Mouse (Mus musculus) heart, embryonic 11.5 days (tissue): Measurements from ENCODE around the gene Nav1. TPM values are rescaled to one million over a fixed set of nuclear protein-coding genes. Genes with fewer than 3 reads are reported as not detected.
"Not testable (repeated sequence)": the region's sequence is repeated elsewhere in the genome, so short reads cannot be mapped to it uniquely, and the experiment has no call there.

Source experiments
- ATAC-seq: fragments of 200-750 bp; cut with Nextera tagmentation; replicated peaks from 2 replicates; pipeline ENCODE4 v1.8.0; 2017; ENCODE audit warnings: moderate library complexity; ENCODE audit not compliant: insufficient number of reproducible peaks, low FRiP score, low TSS enrichment
- H3K27ac ChIP-seq: fragments of 300-500 bp; sonication (generic); 2 replicates; pipeline ENCODE4 v1.5.1; 2014; ENCODE audit warnings: mild to moderate bottlenecking, low read depth, low read length
- H3K27me3 ChIP-seq: fragments of 300-500 bp; sonication (generic); 2 replicates; pipeline ENCODE4 v1.6.1; 2014; ENCODE audit warnings: mild to moderate bottlenecking, low read length, mixed read lengths; ENCODE audit not compliant: control insufficient read depth, insufficient read depth
- H3K36me3 ChIP-seq: fragments of 300-500 bp; sonication (generic); 2 replicates; pipeline ENCODE4 v1.6.1; 2014; ENCODE audit warnings: mild to moderate bottlenecking, low read length, moderate library complexity, mixed read lengths; ENCODE audit not compliant: control insufficient read depth, insufficient read depth
- H3K4me1 ChIP-seq: fragments of 300-500 bp; sonication (generic); 2 replicates; pipeline ENCODE4 v1.6.1; 2014; ENCODE audit warnings: low read length; ENCODE audit not compliant: control insufficient read depth, insufficient read depth
- H3K4me2 ChIP-seq: fragments of 300-500 bp; sonication (generic); 2 replicates; pipeline ENCODE4 v1.6.1; 2014; ENCODE audit warnings: mild to moderate bottlenecking, moderate library complexity
- H3K4me3 ChIP-seq: fragments of 300-500 bp; sonication (generic); 2 replicates; pipeline ENCODE4 v1.5.1; 2014; ENCODE audit warnings: low read depth, low read length
- H3K9ac ChIP-seq: fragments of 300-500 bp; sonication (generic); 2 replicates; pipeline ENCODE4 v1.6.1; 2014; ENCODE audit warnings: mild to moderate bottlenecking, low read depth, low read length, moderate library complexity
- H3K9me3 ChIP-seq: fragments of 300-500 bp; sonication (generic); replicated peaks from 2 replicates; pipeline ENCODE4 v1.6.1; 2016; ENCODE audit warnings: low read length; ENCODE audit not compliant: control insufficient read depth
- WGBS: fragments of 180-500 bp; shearing (Covaris S2); extraction: QIAGEN DNeasy Blood & Tissue Kit; methylation state at CpG from one replicate; pipeline ENCODE4 v1.1.7; 2014; ENCODE audit not compliant: insufficient replicate concordance; 5-methylcytosine and 5-hydroxymethylcytosine counted together
- polyA plus RNA-seq: library from polyadenylated mRNA; unstranded; fragments of >200 nt; fragmentation: Nextera tagmentation; extraction: Ambion mirVana; gene quantifications from 2 replicates; pipeline ENCODE4 v1.2.1, GENCODE M21; 2014

Gene Nav1
- polyA plus RNA-seq, 1 experiment from 2014 or later, result 25.2 TPM

DNA sequence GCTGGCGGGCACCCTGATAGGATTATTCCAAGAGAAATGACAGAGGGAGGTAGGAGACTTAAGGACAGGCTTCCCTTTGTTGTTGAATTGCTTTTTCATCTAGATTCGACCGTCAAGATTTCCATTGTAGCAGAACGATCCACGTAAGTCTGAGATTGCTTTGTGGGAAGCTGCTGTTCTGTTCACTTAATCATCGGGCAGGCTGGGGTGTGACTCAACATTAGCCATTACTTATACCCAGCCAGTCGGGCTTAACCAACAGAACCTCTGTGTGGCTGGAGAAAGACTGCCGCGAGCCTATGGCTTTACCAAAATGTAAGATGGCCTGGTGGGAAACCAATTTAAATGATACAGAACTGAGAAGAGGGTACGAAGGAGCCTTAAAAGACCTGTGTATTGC, 114.7 kb downstream of the Nav1 start:
- no peaks in the 10 kb centered on the region for H3K9me3 ChIP-seq
- peaks cover 43% of the 10 kb centered on the region for H3K4me1 ChIP-seq
- WGBS, result 69% methylated on average over 10 of the region's 10 CpGs
- no peak overlapping the region for H3K9ac ChIP-seq
- H3K4me2 ChIP-seq, result no peak overlapping the region
- H3K27ac ChIP-seq, result no peak overlapping the region
- H3K36me3 ChIP-seq, result 0 out of 2 replicates have a peak, but pooled peaks cover 2% of the 10 kb centered on the region
- H3K27me3 ChIP-seq, result no peaks in the 10 kb centered on the region
- no peak for ATAC-seq
- H3K4me3 ChIP-seq, result no peak overlapping the region

GRCm38 (mm10) chr1:135490931-135491666, 116.0 kb downstream of the Nav1 start:
- H3K27me3 ChIP-seq, result no peaks in the 10 kb centered on the region
- H3K9ac ChIP-seq, result no peak overlapping the region
- H3K4me1 ChIP-seq, result peaks cover 40% of the 10 kb centered on the region
- 39% methylated on average over 10 of the region's 10 CpGs for WGBS
- H3K4me3 ChIP-seq, result no peak overlapping the region
- ATAC-seq, result no peak
- H3K4me2 ChIP-seq, result no peak overlapping the region
- 0 out of 2 replicates have a peak, but pooled peaks cover 2% of the 10 kb centered on the region for H3K36me3 ChIP-seq
- no peak overlapping the region for H3K27ac ChIP-seq
- H3K9me3 ChIP-seq, result no peaks in the 10 kb centered on the region

- H3K9ac ChIP-seq, result no peak overlapping the region
- H3K27ac ChIP-seq, result no peak overlapping the region
- no peaks in the 10 kb centered on the region for H3K9me3 ChIP-seq
- 48% methylated on average over 9 of the region's 9 CpGs for WGBS
- no peak for ATAC-seq
- peaks cover 32% of the 10 kb centered on the region for H3K4me1 ChIP-seq
- H3K4me2 ChIP-seq, result no peak overlapping the region
- peaks cover 5% of the 10 kb centered on the region; the same call in 1 of the 2 replicates for H3K36me3 ChIP-seq
- H3K4me3 ChIP-seq, result no peak overlapping the region
- H3K27me3 ChIP-seq, result no peaks in the 10 kb centered on the region
Observed at GRCm38 (mm10) chr1:135488879-135489278, 118.2 kb downstream of the Nav1 start.

GRCm38 (mm10) chr1:135485179-135485578, 121.9 kb downstream of the Nav1 start:
- no peaks in the 10 kb centered on the region for H3K27me3 ChIP-seq
- H3K9me3 ChIP-seq, result peaks cover 4% of the 10 kb centered on the region; the same call in 1 of the 2 replicates
- 0 out of 2 replicates have a peak overlapping the region, but pooled peaks have one; percentile 22 for H3K27ac ChIP-seq
- H3K36me3 ChIP-seq, result peaks cover 11% of the 10 kb centered on the region
- no peak overlapping the region for H3K4me2 ChIP-seq
- H3K4me3 ChIP-seq, result no peak overlapping the region
- peaks cover 19% of the 10 kb centered on the region for H3K4me1 ChIP-seq
- H3K9ac ChIP-seq, result no peak overlapping the region
- ATAC-seq, result no peak
- WGBS, result 84% methylated on average over 7 of the region's 7 CpGs

DNA sequence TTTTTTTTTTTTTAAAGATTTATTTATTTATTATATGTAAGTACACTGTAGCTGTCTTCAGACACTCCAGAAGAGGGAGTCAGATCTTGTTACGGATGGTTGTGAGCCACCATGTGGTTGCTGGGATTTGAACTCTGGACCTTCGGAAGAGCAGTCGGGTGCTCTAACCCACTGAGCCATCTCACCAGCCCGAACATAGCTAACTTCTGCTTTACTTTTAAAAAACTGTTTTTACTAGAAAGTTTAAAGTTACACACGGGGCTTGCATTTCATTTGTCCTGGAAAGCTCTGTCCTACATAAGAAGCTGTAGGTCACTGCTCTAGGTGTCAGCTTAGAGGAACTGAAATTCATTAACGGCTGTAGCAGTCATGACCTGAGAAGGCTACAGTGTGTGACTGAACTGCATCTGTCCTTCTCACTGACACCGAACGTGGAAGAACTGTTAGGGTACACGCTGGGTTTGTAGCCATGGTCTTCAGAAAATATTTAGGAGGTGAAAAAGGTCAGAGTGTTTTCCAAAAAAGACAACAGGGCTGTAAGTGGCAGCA, 122.5 kb downstream of the Nav1 start:
- not testable (repeated sequence) for ATAC-seq, H3K9ac ChIP-seq, H3K27ac ChIP-seq, H3K4me2 ChIP-seq, H3K9me3 ChIP-seq, H3K4me3 ChIP-seq, H3K27me3 ChIP-seq
- WGBS, result 83% methylated on average over 8 of the region's 9 CpGs
- Histone ChIP-seq H3K36me3 (peaks cover 11% of the 10 kb centered on the region), H3K4me1 (peaks cover 21% of the 10 kb centered on the region)

DNA sequence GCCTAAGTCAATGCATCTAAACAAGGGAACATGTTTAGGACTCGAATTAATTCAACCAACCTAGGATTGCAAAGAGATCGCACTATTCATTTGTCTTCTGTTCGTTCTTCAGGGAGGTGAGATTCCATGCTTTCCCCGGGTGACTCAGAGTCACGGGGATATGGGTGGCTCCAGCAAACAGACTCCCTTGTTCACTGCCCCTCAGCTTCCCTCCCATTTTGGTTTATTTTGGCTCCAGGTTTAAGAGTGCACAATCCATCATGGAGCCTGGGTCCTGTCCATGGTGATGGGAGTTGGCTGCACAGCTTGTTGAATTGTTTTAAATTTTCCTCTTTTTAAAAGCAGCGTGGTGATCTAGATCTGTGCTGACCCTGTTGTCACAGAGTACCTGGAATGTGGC, 123.1 kb downstream of the Nav1 start:
- ATAC-seq, result no peak
- no peaks in the 10 kb centered on the region for H3K27me3 ChIP-seq
- H3K9ac ChIP-seq, result no peak overlapping the region
- peaks cover 4% of the 10 kb centered on the region; the same call in 1 of the 2 replicates for H3K9me3 ChIP-seq
- H3K36me3 ChIP-seq, result peaks cover 10% of the 10 kb centered on the region
- peaks cover 26% of the 10 kb centered on the region for H3K4me1 ChIP-seq
- no peak overlapping the region for H3K27ac ChIP-seq
- 93% methylated on average over 6 of the region's 6 CpGs for WGBS
- H3K4me3 ChIP-seq, result no peak overlapping the region
- no peak overlapping the region for H3K4me2 ChIP-seq

- ATAC-seq, result no peak
- Histone ChIP-seq H3K9ac (no peak overlapping the region), H3K27ac (no peak overlapping the region), H3K9me3 (peaks cover 4% of the 10 kb centered on the region; the same call in 1 of the 2 replicates), H3K27me3 (no peaks in the 10 kb centered on the region), H3K4me3 (no peak overlapping the region), H3K4me1 (peaks cover 32% of the 10 kb centered on the region), H3K4me2 (no peak overlapping the region), H3K36me3 (peaks cover 9% of the 10 kb centered on the region)
- 87% methylated on average over 1 of the region's 1 CpGs for WGBS
Observed at GRCm38 (mm10) chr1:135482666-135483065, 124.4 kb downstream of the Nav1 start.

DNA sequence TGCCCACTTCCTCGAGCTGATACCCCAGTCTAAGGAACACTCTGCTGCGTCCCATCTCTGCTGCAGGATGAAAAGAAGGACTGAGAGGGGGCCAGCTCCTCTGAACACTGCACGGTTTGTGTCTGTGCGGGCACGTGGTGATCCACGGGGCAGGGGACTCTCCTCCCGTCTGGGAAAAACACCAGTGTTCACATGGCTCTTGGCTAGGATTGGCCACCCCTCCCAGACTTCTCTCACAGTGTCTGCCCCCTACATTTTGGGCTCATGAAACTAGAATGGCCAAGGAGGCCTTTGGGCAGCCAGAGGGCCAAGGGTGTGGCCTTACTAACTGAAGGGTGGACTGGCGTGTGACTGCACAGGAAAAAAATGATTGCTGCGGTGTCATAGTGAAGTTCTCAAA, 125.4 kb downstream of the Nav1 start:
- H3K4me2 ChIP-seq, result no peak overlapping the region
- peaks cover 9% of the 10 kb centered on the region for H3K36me3 ChIP-seq
- no peak overlapping the region for H3K27ac ChIP-seq
- 76% methylated on average over 9 of the region's 9 CpGs for WGBS
- H3K4me1 ChIP-seq, result peaks cover 32% of the 10 kb centered on the region
- ATAC-seq, result no peak
- peaks cover 4% of the 10 kb centered on the region; the same call in 1 of the 2 replicates for H3K9me3 ChIP-seq
- no peak overlapping the region for H3K9ac ChIP-seq
- no peak overlapping the region for H3K4me3 ChIP-seq
- no peaks in the 10 kb centered on the region for H3K27me3 ChIP-seq
